Mouse (Mus musculus) kidney, postnatal 10 days (tissue): Measurements from ENCODE around the gene Ttc3.

Experiments used
- DNase-seq: peaks from one replicate; pipeline ENCODE4 v3.0.0; 2021; ENCODE audit warnings: mixed read lengths

The Ttc3 gene

GRCm38 (mm10) chr16:94517606-94518005 lies 147.2 kb downstream of the Ttc3 start:
- no peak for DNase-seq
